Mouse (Mus musculus) cerebellum, adult 2 months (tissue): ENCODE data around the gene Taf8.

Experiments
- CTCF ChIP-seq: fragments of 200-500 bp; IDR thresholded peaks from 2 replicates; pipeline ENCODE4 v1.5.1; 2011; ENCODE audit warnings: low read depth, mild to moderate bottlenecking, control low read depth, low read length, moderate library complexity, borderline replicate concordance; ENCODE audit not compliant: insufficient read depth
- POLR2A ChIP-seq: fragments of 200-500 bp; IDR thresholded peaks from 2 replicates; pipeline ENCODE4 v1.6.1; 2011; ENCODE audit warnings: low read length, control low read depth, borderline replicate concordance; ENCODE audit not compliant: insufficient read depth

- no peak for TF ChIP-seq POLR2A
- TF ChIP-seq CTCF, result no peak
Observed at GRCm38 (mm10) chr17:47450880-47451565, 51.1 kb downstream of the Taf8 start.
